In genomic region chrX:152147451-152148116, GRCm38 (mm10) we compare ENCODE assay signal across 8 mouse cellular contexts. TPM values are rescaled to one million over a fixed set of nuclear protein-coding genes. Genes with fewer than 3 reads are reported as not detected.
DNase-seq lines count a peak whose midpoint lies in the region; ATAC-seq and TF ChIP-seq lines count a peak whose summit lies in the region.

No protein-coding gene starts in this region.

- CTCF ChIA-PET in Patski (lab: Charles Lee) = interaction anchor here (0.7 to 2.5 kb wide), 11 partner anchors 12 to 204 kb away, joined by 3 to 9 read pairs (median 3); no protein-coding TSS in a partner anchor

- H3K4me3 ChIP-seq in hindbrain, embryonic 16.5 days (ENCODE audit: low read length) = no peak overlapping the region
- H3K4me3 ChIP-seq in left cerebral cortex, adult 2 months = peak overlapping the region; percentile 65

- no peak overlapping the region for H3K9ac ChIP-seq in hindbrain, embryonic 16.5 days (ENCODE audit: low read depth, low read length)

- peak overlapping the region; percentile 54 for H3K4me2 ChIP-seq in hindbrain, embryonic 16.5 days (ENCODE audit: low read length)

- DNase-seq in Patski (ENCODE audit: low read depth, low spot score) = no peak
- DNase-seq in cerebellum, postnatal 14 days = peak; percentile 83 to 85
- peak; percentile 58 to 68 for DNase-seq in frontal cortex, postnatal 10 days (ENCODE audit: low spot score in 2 of 2)
- peak; percentile 58 to 71 for DNase-seq in left cerebral cortex, adult 2 months (ENCODE audit: extremely low spot score in 1 of 2, low spot score in 2 of 2)
- peak; percentile 80 to 82 for DNase-seq in right cerebral cortex, postnatal 10 days (ENCODE audit: low spot score in 2 of 2)

- 27% methylated on average over 4 of the region's 5 CpGs for WGBS in hindbrain, embryonic 16.5 days

- H3K27ac ChIP-seq in hindbrain, embryonic 16.5 days (ENCODE audit: low read depth, low read length) = no peak overlapping the region
- H3K27ac ChIP-seq in left cerebral cortex, adult 2 months = peak overlapping the region; percentile 82

- H3K9me3 ChIP-seq in hindbrain, embryonic 16.5 days (ENCODE audit: control insufficient read depth, low read length) = no peaks in the 10 kb centered on the region

- no peaks in the 10 kb centered on the region for H3K36me3 ChIP-seq in hindbrain, embryonic 16.5 days (ENCODE audit: control insufficient read depth, insufficient read depth, low read length)

- ATAC-seq in Patski = peak; percentile 53
- ATAC-seq in hindbrain, embryonic 16.5 days = peak; percentile 81
- peak; percentile 70 for ATAC-seq in megakaryocyte, adult 5-6 weeks (ENCODE audit: poor library complexity, severe bottlenecking)
- ATAC-seq in activated CD4-positive, CD25-positive, alpha-beta regulatory T cell, adult 4 months = no peak

- H3K4me1 ChIP-seq in hindbrain, embryonic 16.5 days (ENCODE audit: control insufficient read depth, insufficient read depth, low read depth, low read length) = peaks cover 14% of the 10 kb centered on the region; the same call in 1 of the 2 replicates

- POLR2A ChIA-PET in Patski (lab: Charles Lee) = no interaction called here

- peaks cover 14% of the 10 kb centered on the region for H3K27me3 ChIP-seq in Patski
- H3K27me3 ChIP-seq in hindbrain, embryonic 16.5 days (replicated peaks; ENCODE audit: control insufficient read depth, insufficient read depth, low read length) = peaks cover 25% of the 10 kb centered on the region

- in situ Hi-C loops in Patski (cut with MboI; ENCODE audit: low pct_unique_long_range_greater_than_20kb) = no loop called here

- intact Hi-C loops in left cerebral cortex, adult 2 months (cut with DNase I) = loop anchor here (2.0 to 5.0 kb wide), 5 partner anchors 17 to 145 kb away; partner anchors contain the start of genes Hsd17b10, Ribc1 and Smc1a

- no peak for TF ChIP-seq CTCF in Patski (IDR thresholded peaks at IDR 0.05)
- peak; percentile 82 for TF ChIP-seq CTCF in left cerebral cortex, adult 2 months (IDR thresholded peaks at IDR 0.05)

RNA-seq across cellular contexts. Expression of gene Iqsec2, which starts 3.5 kb away (rescaled TPM):
- 15.0 TPM for polyA plus RNA-seq in Patski (2021)
- polyA plus RNA-seq in hindbrain, embryonic 16.5 days (2015; fragmentation: Nextera tagmentation; extraction: Ambion mirVana) = 6.8 and 8.6 TPM in 2 replicates
- 100 to 1,000 TPM; 152 to 155 TPM for total RNA-seq in left cerebral cortex, adult 2 months (2021)
- total RNA-seq in megakaryocyte, adult 5-6 weeks (2015) = 9.0 and 10.5 TPM in 2 replicates
- 5.1 and 8.7 TPM in 2 replicates for total RNA-seq in megakaryocyte, adult 5-6 weeks (2017)
- polyA plus RNA-seq in activated CD4-positive, CD25-positive, alpha-beta regulatory T cell, adult 4 months (2017; shearing (Covaris generic)) = not detected
